Mouse (Mus musculus): ENCODE results near the gene Sugct. TPM values are rescaled to one million over a fixed set of nuclear protein-coding genes. Genes with fewer than 3 reads are reported as not detected.

Gene Sugct
- polyA plus RNA-seq, 1 experiment from 2014 or later = 4.9 TPM

Other genes with a start within 250 kb of the Sugct start
- 52.4 and 55.7 TPM in 2 replicates for gene Mplkip, start 361 bp downstream of the Sugct start, polyA plus RNA-seq (2015; fragmentation: Nextera tagmentation; extraction: Ambion mirVana)
- gene Cdk13, start 109.5 kb upstream of the Sugct start, polyA plus RNA-seq (2015; fragmentation: Nextera tagmentation; extraction: Ambion mirVana) = 18.6 and 19.6 TPM in 2 replicates
- 113 TPM in 2 replicates for gene Rala, start 248.7 kb upstream of the Sugct start, polyA plus RNA-seq (2015; fragmentation: Nextera tagmentation; extraction: Ambion mirVana)

Measured in embryonic facial prominence, embryonic 13.5 days (tissue).